Mouse (Mus musculus) embryonic fibroblast, embryonic 13.5 days (primary cell): ENCODE measurements around the gene Hnrnpdl.

Source experiments
- CTCF ChIP-seq: IDR thresholded peaks from 2 replicates; pipeline ENCODE4 v1.5.1; 2011; ENCODE audit warnings: mild to moderate bottlenecking, control low read depth, low read length, moderate library complexity, borderline replicate concordance; ENCODE audit not compliant: insufficient read depth
- POLR2A ChIP-seq: IDR thresholded peaks from 2 replicates; pipeline ENCODE4 v1.6.1; 2011; ENCODE audit warnings: low read depth, mild to moderate bottlenecking, control low read depth, low read length, moderate library complexity

DNA sequence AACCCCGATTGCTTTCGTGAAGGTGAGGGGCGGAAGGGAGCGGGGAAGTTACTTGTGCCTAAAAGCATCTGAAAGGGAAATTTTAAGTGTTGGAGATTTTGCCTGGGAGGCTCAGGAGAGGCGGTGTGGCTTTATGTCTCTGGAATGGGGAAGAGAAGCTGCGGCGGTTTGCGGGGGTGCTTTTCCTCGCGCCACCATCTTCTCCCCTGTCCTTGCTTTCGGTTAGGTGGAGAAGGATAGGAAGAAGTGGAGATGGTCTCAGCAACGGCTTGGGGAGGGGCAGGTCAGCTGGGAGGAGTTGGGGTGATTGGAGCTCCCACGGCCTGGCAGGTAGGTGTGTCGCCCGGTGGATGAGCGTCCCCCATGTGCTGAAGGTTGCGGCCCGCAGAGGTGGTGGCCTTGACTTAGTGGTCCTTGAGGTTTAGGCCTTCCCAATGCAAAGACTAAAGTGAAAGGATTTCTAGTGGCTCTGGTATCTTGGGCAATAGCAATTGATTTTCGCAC is 869 bp upstream of the Hnrnpdl start:
- TF ChIP-seq POLR2A, result no peak
- TF ChIP-seq CTCF, result no peak
